Mouse (Mus musculus): ENCODE data around the gene Cuedc1. TPM values are rescaled to one million over a fixed set of nuclear protein-coding genes. Genes with fewer than 3 reads are reported as not detected.

Cuedc1 gene
- polyA plus RNA-seq, 1 experiment from 2014 or later, result 54.6 TPM

GRCm38 (mm10) chr11:88126306-88126793 lies 28.5 kb downstream of the Cuedc1 start:
- H3K27me3 ChIP-seq (replicated peaks), result no peaks in the 10 kb centered on the region
- no peaks in the 10 kb centered on the region for H3K9me3 ChIP-seq
- no peak overlapping the region for H3K4me3 ChIP-seq
- H3K36me3 ChIP-seq (replicated peaks), result no peaks in the 10 kb centered on the region
- H3K27ac ChIP-seq, result peak overlapping the region; percentile 72
- no peak overlapping the region for H3K9ac ChIP-seq
- H3K4me2 ChIP-seq, result no peak overlapping the region
- 0 out of 2 replicates have a peak, but pooled peaks have one; percentile 39 for ATAC-seq (replicated peaks)
- WGBS, result 22% methylated on average over 5 of the region's 5 CpGs
- peaks cover 13% of the 10 kb centered on the region for H3K4me1 ChIP-seq

GRCm38 (mm10) chr11:88128461-88128860 lies 30.6 kb downstream of the Cuedc1 start:
- no peak for ATAC-seq (replicated peaks)
- no peak overlapping the region for H3K9ac ChIP-seq
- H3K36me3 ChIP-seq (replicated peaks), result no peaks in the 10 kb centered on the region
- no peak overlapping the region for H3K4me2 ChIP-seq
- H3K27me3 ChIP-seq (replicated peaks), result no peaks in the 10 kb centered on the region
- no peaks in the 10 kb centered on the region for H3K9me3 ChIP-seq
- H3K27ac ChIP-seq, result no peak overlapping the region
- 92% methylated on average over 9 of the region's 9 CpGs for WGBS
- peaks cover 7% of the 10 kb centered on the region; the same call in 1 of the 2 replicates for H3K4me1 ChIP-seq
- H3K4me3 ChIP-seq, result no peak overlapping the region

GRCm38 (mm10) chr11:88129281-88129680 lies 31.4 kb downstream of the Cuedc1 start:
- 58% methylated on average over 3 of the region's 3 CpGs for WGBS
- Histone ChIP-seq H3K4me1 (peaks cover under 1% of the 10 kb centered on the region; the same call in 1 of the 2 replicates), H3K27ac (no peak overlapping the region), H3K9ac (no peak overlapping the region), H3K4me3 (no peak overlapping the region), H3K27me3 (replicated peaks) (no peaks in the 10 kb centered on the region), H3K9me3 (no peaks in the 10 kb centered on the region), H3K4me2 (no peak overlapping the region), H3K36me3 (replicated peaks) (no peaks in the 10 kb centered on the region)
- ATAC-seq (replicated peaks), result no peak

GRCm38 (mm10) chr11:88129935-88130334 lies 32.1 kb downstream of the Cuedc1 start:
- no peak overlapping the region for H3K4me3 ChIP-seq
- no peak overlapping the region for H3K4me2 ChIP-seq
- no peak for ATAC-seq (replicated peaks)
- no peaks in the 10 kb centered on the region for H3K27me3 ChIP-seq (replicated peaks)
- WGBS, result 94% methylated on average over 10 of the region's 10 CpGs
- H3K9me3 ChIP-seq, result no peaks in the 10 kb centered on the region
- no peaks in the 10 kb centered on the region for H3K4me1 ChIP-seq
- H3K27ac ChIP-seq, result no peak overlapping the region
- H3K9ac ChIP-seq, result no peak overlapping the region
- H3K36me3 ChIP-seq (replicated peaks), result no peaks in the 10 kb centered on the region

- H3K4me2 ChIP-seq, result no peak overlapping the region
- ATAC-seq (replicated peaks), result no peak
- 0 out of 2 replicates have a peak, but pooled peaks cover 3% of the 10 kb centered on the region for H3K4me1 ChIP-seq
- H3K36me3 ChIP-seq (replicated peaks), result no peaks in the 10 kb centered on the region
- no peaks in the 10 kb centered on the region for H3K9me3 ChIP-seq
- H3K27me3 ChIP-seq (replicated peaks), result no peaks in the 10 kb centered on the region
- H3K4me3 ChIP-seq, result no peak overlapping the region
- no peak overlapping the region for H3K9ac ChIP-seq
- 77% methylated on average over 8 of the region's 8 CpGs for WGBS
- no peak overlapping the region for H3K27ac ChIP-seq
Observed at GRCm38 (mm10) chr11:88131847-88132246, 34.0 kb downstream of the Cuedc1 start.

- Histone ChIP-seq H3K4me2 (no peak overlapping the region), H3K9me3 (no peaks in the 10 kb centered on the region), H3K27me3 (replicated peaks) (no peaks in the 10 kb centered on the region), H3K4me1 (peaks cover 30% of the 10 kb centered on the region), H3K36me3 (replicated peaks) (no peaks in the 10 kb centered on the region), H3K4me3 (no peak overlapping the region), H3K27ac (no peak overlapping the region), H3K9ac (no peak overlapping the region)
- no peak for ATAC-seq (replicated peaks)
- WGBS, result 72% methylated on average over 7 of the region's 7 CpGs
Observed at GRCm38 (mm10) chr11:88135218-88135617, 37.4 kb downstream of the Cuedc1 start.

GRCm38 (mm10) chr11:88137814-88138425 lies 40.1 kb downstream of the Cuedc1 start:
- H3K27ac ChIP-seq, result peak overlapping the region; percentile 85
- 56% methylated on average over 12 of the region's 12 CpGs for WGBS
- no peak overlapping the region for H3K9ac ChIP-seq
- no peaks in the 10 kb centered on the region for H3K27me3 ChIP-seq (replicated peaks)
- H3K4me3 ChIP-seq, result no peak overlapping the region
- ATAC-seq (replicated peaks), result no peak
- peaks cover 48% of the 10 kb centered on the region for H3K4me1 ChIP-seq
- 0 out of 2 replicates have a peak overlapping the region, but pooled peaks have one; percentile 43 for H3K4me2 ChIP-seq
- no peaks in the 10 kb centered on the region for H3K36me3 ChIP-seq (replicated peaks)
- H3K9me3 ChIP-seq, result no peaks in the 10 kb centered on the region

- Histone ChIP-seq H3K4me2 (peak overlapping the region; percentile 43), H3K27me3 (replicated peaks) (no peaks in the 10 kb centered on the region), H3K4me3 (peak overlapping the region; percentile 2; the same call in 1 of the 2 replicates), H3K9ac (peak overlapping the region; percentile 7), H3K36me3 (replicated peaks) (no peaks in the 10 kb centered on the region), H3K9me3 (no peaks in the 10 kb centered on the region), H3K4me1 (peaks cover 54% of the 10 kb centered on the region), H3K27ac (peak overlapping the region; percentile 85)
- ATAC-seq (replicated peaks), result peak; percentile 66
- WGBS, result 1% methylated on average over 20 of the region's 20 CpGs
Observed at GRCm38 (mm10) chr11:88139256-88139861, 41.5 kb downstream of the Cuedc1 start.

GRCm38 (mm10) chr11:88140066-88141060 lies 42.5 kb downstream of the Cuedc1 start:
- Histone ChIP-seq H3K27me3 (replicated peaks) (no peaks in the 10 kb centered on the region), H3K4me3 (no peak overlapping the region), H3K36me3 (replicated peaks) (no peaks in the 10 kb centered on the region), H3K4me1 (peaks cover 54% of the 10 kb centered on the region), H3K4me2 (no peak overlapping the region), H3K27ac (peak overlapping the region; percentile 85), H3K9ac (no peak overlapping the region), H3K9me3 (no peaks in the 10 kb centered on the region)
- ATAC-seq (replicated peaks), result peak; percentile 62
- WGBS, result 11% methylated on average over 13 of the region's 13 CpGs

GRCm38 (mm10) chr11:88142362-88142761 lies 44.5 kb downstream of the Cuedc1 start:
- Histone ChIP-seq H3K4me3 (no peak overlapping the region), H3K9me3 (no peaks in the 10 kb centered on the region), H3K27ac (peak overlapping the region; percentile 46; the same call in 1 of the 2 replicates), H3K27me3 (replicated peaks) (no peaks in the 10 kb centered on the region), H3K4me2 (no peak overlapping the region), H3K9ac (no peak overlapping the region), H3K36me3 (replicated peaks) (no peaks in the 10 kb centered on the region), H3K4me1 (peaks cover 51% of the 10 kb centered on the region)
- no peak for ATAC-seq (replicated peaks)
- 20% methylated on average over 8 of the region's 8 CpGs for WGBS

GRCm38 (mm10) chr11:88144100-88144499 lies 46.2 kb downstream of the Cuedc1 start:
- no peak overlapping the region for H3K9ac ChIP-seq
- H3K4me1 ChIP-seq, result peaks cover 44% of the 10 kb centered on the region
- no peak overlapping the region for H3K27ac ChIP-seq
- H3K4me2 ChIP-seq, result no peak overlapping the region
- no peaks in the 10 kb centered on the region for H3K9me3 ChIP-seq
- 27% methylated on average over 4 of the region's 4 CpGs for WGBS
- no peaks in the 10 kb centered on the region for H3K27me3 ChIP-seq (replicated peaks)
- ATAC-seq (replicated peaks), result no peak
- H3K36me3 ChIP-seq (replicated peaks), result no peaks in the 10 kb centered on the region
- no peak overlapping the region for H3K4me3 ChIP-seq
